Mouse (Mus musculus) testis, adult 2 months (tissue): ENCODE results near the gene 2410004B18Rik.

ENCODE experiments used
- CTCF ChIP-seq: fragments of 200-500 bp; IDR thresholded peaks from 2 replicates; pipeline ENCODE4 v1.5.1; 2012; ENCODE audit warnings: low read depth, mild to moderate bottlenecking, inconsistent platforms, low read length, moderate library complexity; ENCODE audit not compliant: control insufficient read depth, insufficient read depth, insufficient replicate concordance
- POLR2A ChIP-seq: fragments of 200-500 bp; IDR thresholded peaks from 2 replicates; pipeline ENCODE4 v1.6.1; 2012; ENCODE audit warnings: low read depth, mild to moderate bottlenecking, inconsistent platforms, low read length, moderate library complexity; ENCODE audit not compliant: control insufficient read depth

GRCm38 (mm10) chr3:145933845-145934244 is 4.0 kb upstream of the 2410004B18Rik start:
- TF ChIP-seq CTCF (no peak), POLR2A (no peak)
